Mouse (Mus musculus) G1E-ER4 (cell line): ENCODE results near the gene Pdcd2. TPM values are rescaled to one million over a fixed set of nuclear protein-coding genes. Genes with fewer than 3 reads are reported as not detected.

Experiments
- GATA1 ChIP-seq: IDR thresholded peaks from one replicate; pipeline ENCODE4 v1.8.0; 2012; ENCODE audit warnings: low read length, inconsistent platforms
- polyA plus RNA-seq: library from polyadenylated mRNA; stranded (reverse); fragments of >175 nt; gene quantifications from 2 replicates; pipeline ENCODE4 v1.2.3, GENCODE M21; 2012

Pdcd2 gene
- polyA plus RNA-seq, 1 experiment: 143 TPM

DNA sequence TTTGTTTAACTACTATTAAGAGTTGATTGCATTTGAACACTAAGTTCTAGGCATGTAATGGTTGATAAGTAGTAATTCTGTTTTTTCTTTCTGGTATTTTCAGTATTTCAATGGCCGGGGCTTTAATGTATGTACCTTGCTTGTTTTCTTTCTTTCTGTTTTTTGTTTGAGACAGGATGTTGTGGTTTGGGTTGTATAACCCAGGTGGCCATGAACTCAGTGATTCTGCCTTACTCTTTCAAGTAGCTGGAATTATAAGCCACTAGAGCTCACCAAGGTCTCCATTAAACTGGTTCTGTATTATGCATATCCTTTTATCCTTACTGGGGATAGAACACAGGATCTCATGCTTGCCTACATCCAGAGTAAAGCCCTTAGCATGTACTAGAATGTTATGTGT, 8.3 kb downstream of the Pdcd2 start:
- TF ChIP-seq GATA1: no peak

DNA sequence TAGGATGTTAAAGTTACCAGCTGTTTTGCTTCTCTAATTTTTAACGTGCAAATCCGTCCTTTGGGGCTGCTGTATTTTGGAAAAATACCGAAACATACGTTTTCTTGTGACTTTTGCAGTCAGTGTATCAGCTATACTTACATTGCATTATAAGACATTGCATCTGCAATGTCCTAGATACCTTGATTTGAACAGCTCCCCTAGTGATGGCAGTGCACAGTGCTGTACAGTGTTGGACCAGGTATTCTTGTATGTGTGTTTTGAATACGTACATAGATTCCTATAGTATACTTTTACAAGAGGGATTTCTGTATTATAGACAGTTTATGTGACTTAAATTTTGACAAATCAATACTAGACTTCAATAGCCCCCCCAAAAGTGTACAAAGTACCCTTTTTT, 8.9 kb downstream of the Pdcd2 start:
- no peak for TF ChIP-seq GATA1

DNA sequence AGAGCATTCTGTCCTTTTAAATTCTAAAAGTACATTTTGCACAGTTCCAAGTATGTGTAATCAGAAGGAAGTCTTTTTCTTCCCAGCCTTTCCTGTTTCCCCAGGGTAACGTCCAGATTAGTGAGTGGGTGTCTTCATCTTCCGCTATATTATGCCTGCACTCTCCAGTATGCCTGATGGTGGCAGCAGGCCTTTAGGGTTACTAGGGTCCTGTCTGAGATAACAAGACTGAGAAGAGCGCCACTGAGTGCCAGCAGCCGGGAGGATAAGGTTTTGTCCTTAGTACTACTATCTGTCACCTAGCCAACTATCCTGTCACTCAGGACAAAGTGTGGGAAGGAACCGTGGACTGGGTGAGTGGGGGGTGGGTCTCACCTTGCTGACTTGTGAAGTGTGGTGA, 9.3 kb downstream of the Pdcd2 start:
- no peak for TF ChIP-seq GATA1

DNA sequence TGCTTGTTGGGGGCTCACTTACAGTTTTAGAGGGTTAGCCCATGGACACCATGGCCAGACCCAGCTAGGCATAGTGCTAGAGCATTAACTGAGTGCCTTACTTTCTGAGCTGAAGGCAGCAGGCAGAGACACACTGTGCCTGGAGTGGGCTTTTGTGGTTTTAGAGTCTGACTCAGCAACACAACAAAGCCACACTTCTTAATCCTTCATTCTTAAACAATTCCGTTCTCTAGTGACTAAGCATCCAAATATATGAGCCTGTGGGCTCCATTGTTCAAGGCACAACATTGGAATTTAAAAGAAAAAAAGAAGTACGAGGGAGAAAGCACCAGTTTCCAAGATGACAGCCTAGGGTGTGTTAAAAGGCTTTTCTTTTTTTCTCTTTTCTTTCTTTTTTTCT, 16.4 kb downstream of the Pdcd2 start:
- TF ChIP-seq GATA1: no peak

DNA sequence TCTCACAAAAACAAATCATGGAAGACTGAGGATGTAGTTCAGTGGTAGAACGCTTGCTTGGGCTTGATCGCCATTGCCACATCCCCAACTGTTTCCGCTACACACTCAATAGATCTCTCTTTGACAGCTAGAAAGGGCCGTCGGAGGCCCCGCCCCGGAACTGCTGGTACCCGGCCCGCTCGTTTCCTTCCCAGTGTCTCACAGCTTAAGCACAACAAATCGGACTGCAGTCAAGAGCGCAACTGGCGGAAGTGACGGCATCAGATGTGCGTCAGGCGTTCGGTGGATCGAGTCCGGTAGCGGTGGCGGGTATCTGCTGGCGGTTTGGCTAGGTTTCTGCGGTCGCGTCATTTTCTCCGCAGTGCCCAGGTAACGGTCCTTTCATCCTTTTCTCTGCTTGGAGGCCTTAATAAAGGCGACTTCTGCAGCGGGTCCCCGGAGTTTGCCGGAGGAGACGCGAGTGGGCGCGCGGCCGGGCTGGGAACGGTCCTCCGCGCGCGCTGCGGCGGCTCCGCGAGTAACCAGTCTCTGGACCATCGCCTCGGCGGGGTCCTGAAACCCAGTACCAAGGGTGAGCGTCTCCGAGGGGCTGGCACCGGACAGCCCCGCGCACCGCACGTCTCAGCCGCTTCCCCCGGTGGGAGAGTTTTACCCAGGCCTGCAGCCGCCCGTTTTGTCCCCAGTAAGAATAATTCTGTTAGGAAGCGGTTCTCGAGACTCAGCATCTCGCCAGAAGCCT, 27.3 kb downstream of the Pdcd2 start, which contains the start of the genes Psmb1 and Tbp:
Psmb1 (minus strand) TSS at position 96 of the 739 bp plus-strand sequence.
Tbp (plus strand) TSS at position 233 of the 739 bp plus-strand sequence.
- TF ChIP-seq GATA1: no peak

DNA sequence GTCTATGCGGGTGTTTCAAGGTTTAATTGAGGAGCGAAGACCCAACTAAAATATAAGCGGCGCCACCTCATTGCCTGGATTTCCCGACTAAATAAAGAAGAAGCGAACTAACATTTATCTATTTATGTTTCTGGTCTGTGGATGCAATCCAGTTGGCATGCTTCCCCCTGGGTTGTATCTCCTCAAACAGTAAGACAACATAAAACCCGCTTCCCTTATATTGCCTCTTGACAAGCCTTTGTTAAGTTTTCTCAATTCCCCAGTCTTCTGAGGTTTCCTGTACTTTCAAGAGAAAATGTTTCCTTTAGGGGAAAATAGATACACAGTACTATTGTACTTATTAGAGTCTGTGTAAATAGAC, 28.4 kb downstream of the Pdcd2 start:
- no peak for TF ChIP-seq GATA1

DNA sequence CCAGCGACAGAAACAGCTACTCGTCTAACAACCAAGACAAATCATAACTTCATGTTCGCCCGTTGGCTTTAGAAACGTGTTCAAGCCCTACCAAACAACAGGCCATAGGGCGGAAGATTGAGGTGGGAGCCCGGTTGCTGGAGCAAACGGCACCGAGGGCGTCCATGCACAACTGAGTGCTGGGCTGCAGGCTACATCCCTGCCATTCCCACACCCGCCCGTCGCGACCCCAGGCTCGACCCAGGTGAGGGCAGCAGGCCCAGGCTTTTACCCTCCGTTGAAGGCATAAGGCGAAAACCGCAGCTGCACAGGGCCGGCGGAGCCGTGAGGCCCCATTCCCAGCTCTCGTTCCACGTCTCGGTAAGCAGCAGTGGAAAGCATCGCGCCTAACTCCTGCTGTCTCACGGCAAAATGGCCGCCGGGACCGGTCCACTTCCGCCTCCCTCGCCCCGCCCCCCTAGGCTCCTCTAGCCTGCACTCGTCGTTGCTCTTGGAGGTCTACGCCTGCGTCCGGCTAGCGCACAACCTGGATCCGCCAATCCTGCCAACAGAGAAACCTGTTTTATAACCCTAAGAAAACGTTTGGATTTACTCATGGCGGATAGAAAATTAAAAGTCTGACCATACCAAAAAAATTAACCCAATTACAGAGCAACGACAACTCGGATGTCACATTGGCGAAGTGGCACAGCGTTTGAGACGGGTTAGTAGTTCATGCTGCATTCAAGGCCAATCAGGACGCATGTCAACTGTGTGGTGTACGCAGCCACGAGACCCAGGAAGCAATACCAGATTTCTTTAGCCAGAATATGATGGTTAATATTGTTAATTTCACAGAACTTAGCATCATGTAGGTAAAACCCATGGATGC, 29.0 kb downstream of the Pdcd2 start:
- no peak for TF ChIP-seq GATA1

DNA sequence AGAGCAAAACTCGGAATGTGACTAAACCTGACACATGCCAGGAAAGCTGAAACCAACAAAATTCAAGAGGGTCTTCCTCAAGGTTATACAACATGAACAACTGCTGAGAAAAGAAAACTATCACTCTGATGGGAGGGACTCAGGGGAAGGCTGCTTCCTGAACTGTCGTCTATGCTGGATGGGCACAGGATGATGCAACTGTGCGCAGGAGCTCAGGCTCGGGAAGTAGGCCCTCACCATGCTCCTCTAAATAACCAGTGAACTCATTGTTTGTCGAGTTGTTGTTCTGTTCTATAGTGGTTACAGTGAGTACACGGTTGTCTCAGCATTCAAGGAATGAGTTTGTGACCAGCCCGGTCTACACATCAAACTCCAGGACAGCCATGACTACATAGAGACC, 36.6 kb downstream of the Pdcd2 start:
- TF ChIP-seq GATA1: no peak

DNA sequence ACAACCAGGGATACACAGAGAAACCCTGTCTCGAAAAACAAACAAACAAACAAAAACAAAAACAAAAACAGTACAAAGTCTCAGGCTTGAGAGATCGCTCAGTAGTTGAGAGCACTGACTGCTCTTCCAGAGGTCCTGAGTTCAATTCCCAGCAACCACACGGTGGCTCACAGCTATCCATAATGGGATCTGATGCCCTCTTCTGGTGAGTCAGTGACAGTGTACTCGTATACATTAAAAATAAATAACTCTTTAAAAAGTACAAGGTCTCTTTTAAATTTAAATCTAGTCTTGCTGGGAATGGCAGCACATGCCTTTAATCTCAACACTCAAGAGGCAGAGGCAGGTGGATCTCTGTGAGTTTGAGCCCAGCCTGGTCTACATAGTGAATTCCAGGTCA, 54.4 kb downstream of the Pdcd2 start:
- TF ChIP-seq GATA1: no peak

Other genes starting within 250 kb of the Pdcd2 start
- not detected in 2 replicates for gene Dll1, start 150.4 kb downstream of the Pdcd2 start, polyA plus RNA-seq
- 2.9 and 4.7 TPM in 2 replicates for gene Fam120b, start 131.1 kb downstream of the Pdcd2 start, polyA plus RNA-seq
- gene Psmb1, start 27.6 kb downstream of the Pdcd2 start, polyA plus RNA-seq: 11.3 and 54.9 TPM in 2 replicates
- 4.4 and 5.7 TPM in 2 replicates for gene Tbp, start 27.4 kb downstream of the Pdcd2 start, polyA plus RNA-seq
- 0.41 and 0.63 TPM in 2 replicates for gene Prdm9, start 37.1 kb upstream of the Pdcd2 start, polyA plus RNA-seq
- gene Chd1, start 177.7 kb upstream of the Pdcd2 start, polyA plus RNA-seq: 91.2 and 118 TPM in 2 replicates